Mouse (Mus musculus) liver, embryonic 11.5 days (tissue): Measurements from ENCODE around the gene Cerk. TPM values are rescaled to one million over a fixed set of nuclear protein-coding genes. Genes with fewer than 3 reads are reported as not detected.

Experiments
- ATAC-seq: fragments of 200-750 bp; cut with Nextera tagmentation; replicated peaks from 2 replicates; pipeline ENCODE4 v1.8.0; 2017; ENCODE audit warnings: moderate number of reproducible peaks, mild to moderate bottlenecking, moderate TSS enrichment, moderate library complexity; ENCODE audit not compliant: low FRiP score
- DNase-seq: peaks from one replicate; pipeline ENCODE4 v3.0.0-alpha.2; 2017; ENCODE audit warnings: low spot score
- H3K27ac ChIP-seq: fragments of 300-500 bp; sonication (generic); 2 replicates; pipeline ENCODE4 v1.5.1; 2014; ENCODE audit warnings: mild to moderate bottlenecking, low read depth, low read length, control low read depth
- H3K27me3 ChIP-seq: fragments of 300-500 bp; sonication (generic); replicated peaks from 2 replicates; pipeline ENCODE4 v1.6.1; 2014; ENCODE audit warnings: low read length, mixed read lengths; ENCODE audit not compliant: control insufficient read depth, insufficient read depth
- H3K36me3 ChIP-seq: fragments of 300-500 bp; sonication (generic); 2 replicates; pipeline ENCODE4 v1.6.1; 2014; ENCODE audit warnings: mild to moderate bottlenecking, low read length, moderate library complexity, mixed read lengths; ENCODE audit not compliant: control insufficient read depth, insufficient read depth
- H3K4me1 ChIP-seq: fragments of 300-500 bp; sonication (generic); replicated peaks from 2 replicates; pipeline ENCODE4 v1.6.1; 2014; ENCODE audit warnings: low read length, mixed read lengths; ENCODE audit not compliant: control insufficient read depth, insufficient read depth
- H3K4me2 ChIP-seq: fragments of 300-500 bp; sonication (generic); 2 replicates; pipeline ENCODE4 v1.6.1; 2014; ENCODE audit warnings: mild to moderate bottlenecking, control low read depth, moderate library complexity
- H3K4me3 ChIP-seq: fragments of 300-500 bp; sonication (generic); 2 replicates; pipeline ENCODE4 v1.5.1; 2014; ENCODE audit warnings: low read depth, low read length, control low read depth
- H3K9ac ChIP-seq: fragments of 300-500 bp; sonication (generic); 2 replicates; pipeline ENCODE4 v1.6.1; 2014; ENCODE audit warnings: low read depth, low read length, control low read depth
- H3K9me3 ChIP-seq: fragments of 300-500 bp; sonication (generic); 2 replicates; pipeline ENCODE4 v1.6.1; 2016; ENCODE audit warnings: low read length, inconsistent platforms, mixed read lengths; ENCODE audit not compliant: control insufficient read depth
- WGBS: fragments of 180-500 bp; shearing (Covaris S2); extraction: QIAGEN DNeasy Blood & Tissue Kit; methylation state at CpG from one replicate; pipeline ENCODE4 v1.1.7; 2014; 5-methylcytosine and 5-hydroxymethylcytosine counted together
- polyA plus RNA-seq: library from polyadenylated mRNA; unstranded; fragments of >200 nt; fragmentation: Nextera tagmentation; extraction: Ambion mirVana; gene quantifications from 2 replicates; pipeline ENCODE4 v1.2.1, GENCODE M21; 2014

Cerk gene
- 8.4 and 8.5 TPM in 2 replicates for polyA plus RNA-seq

GRCm38 (mm10) chr15:86185689-86186569 is at the start of gene Cerk:
Cerk (minus strand) TSS chr15:86186141.
- H3K4me2 ChIP-seq: peak within 1 kb of the TSS; percentile 94
- WGBS: 2% methylated on average over 43 of the region's 43 CpGs
- no peaks in the 10 kb centered on the region for H3K36me3 ChIP-seq
- H3K9me3 ChIP-seq: no peaks in the 10 kb centered on the region
- DNase-seq (peak; percentile 75), ATAC-seq (peak; percentile 49)
- peaks cover 15% of the 10 kb centered on the region for H3K27me3 ChIP-seq
- peak within 1 kb of the TSS; percentile 80 for H3K4me3 ChIP-seq
- H3K4me1 ChIP-seq: peaks cover 30% of the 10 kb centered on the region
- H3K27ac ChIP-seq: peak within 1 kb of the TSS; percentile 56
- H3K9ac ChIP-seq: peak within 1 kb of the TSS; percentile 75

GRCm38 (mm10) chr15:86234517-86235441 is 48.8 kb upstream of the Cerk start:
- Histone ChIP-seq H3K9ac (no peak overlapping the region), H3K27ac (no peak overlapping the region), H3K9me3 (no peaks in the 10 kb centered on the region), H3K4me2 (no peak overlapping the region), H3K4me3 (no peak overlapping the region), H3K4me1 (no peaks in the 10 kb centered on the region), H3K36me3 (no peaks in the 10 kb centered on the region), H3K27me3 (no peaks in the 10 kb centered on the region)
- no peak for DNase-seq
- 77% methylated on average over 22 of the region's 22 CpGs for WGBS
- ATAC-seq: no peak

DNA sequence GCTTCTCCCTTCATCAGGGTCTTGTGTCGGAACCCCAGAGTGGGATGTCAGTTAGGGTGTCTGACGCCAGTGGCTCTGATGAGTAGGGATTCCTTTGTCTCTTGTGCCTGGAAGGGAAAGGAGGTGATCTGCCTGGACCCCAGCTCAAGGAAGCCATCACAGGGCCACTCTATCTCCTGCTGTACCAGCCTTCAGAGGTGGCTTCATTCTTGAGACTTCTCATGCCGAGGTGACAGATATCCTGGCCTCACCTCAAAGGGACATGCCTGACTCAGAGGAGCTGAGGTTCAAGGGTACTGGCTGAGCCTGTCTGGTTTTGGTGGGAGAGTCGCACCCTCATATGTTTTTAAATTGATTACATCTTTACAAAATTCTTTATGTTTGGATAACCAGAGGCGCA is 48.1 kb upstream of the Cerk start:
- no peak for DNase-seq
- H3K9ac ChIP-seq: no peak overlapping the region
- H3K4me3 ChIP-seq: no peak overlapping the region
- no peak overlapping the region for H3K27ac ChIP-seq
- no peaks in the 10 kb centered on the region; the same call in 1 of the 2 replicates for H3K36me3 ChIP-seq
- H3K4me1 ChIP-seq: no peaks in the 10 kb centered on the region
- no peak overlapping the region for H3K4me2 ChIP-seq
- H3K27me3 ChIP-seq: no peaks in the 10 kb centered on the region
- WGBS: 86% methylated on average over 5 of the region's 5 CpGs
- ATAC-seq: no peak
- H3K9me3 ChIP-seq: no peaks in the 10 kb centered on the region

- Histone ChIP-seq H3K4me3 (no peak overlapping the region), H3K4me1 (no peaks in the 10 kb centered on the region), H3K27ac (no peak overlapping the region), H3K36me3 (no peaks in the 10 kb centered on the region; the same call in 1 of the 2 replicates), H3K9ac (no peak overlapping the region), H3K27me3 (no peaks in the 10 kb centered on the region), H3K9me3 (no peaks in the 10 kb centered on the region), H3K4me2 (no peak overlapping the region)
- WGBS: 72% methylated on average over 7 of the region's 7 CpGs
- ATAC-seq: no peak
- no peak for DNase-seq
Measured at GRCm38 (mm10) chr15:86231831-86232512, 46.0 kb upstream of the Cerk start.

DNA sequence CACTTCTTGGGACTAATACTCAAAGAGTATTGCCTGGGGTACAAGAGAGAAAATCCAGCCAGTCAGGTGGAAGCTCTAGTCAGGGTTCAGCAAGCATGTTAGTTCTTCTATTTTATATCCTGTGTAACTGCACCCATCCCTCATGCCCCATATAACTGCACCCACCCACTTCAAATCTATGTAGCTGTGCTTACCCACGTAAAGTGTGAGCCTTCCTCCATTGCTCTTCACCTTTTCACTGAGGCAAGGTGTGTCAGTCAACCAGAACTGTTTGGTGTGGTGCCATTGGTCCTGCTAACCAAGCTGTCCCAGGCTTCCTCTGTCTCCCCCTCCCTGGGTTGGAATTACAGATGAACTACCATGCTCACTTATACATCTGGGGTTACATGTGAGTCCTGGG is 45.2 kb upstream of the Cerk start:
- Histone ChIP-seq H3K27me3 (no peaks in the 10 kb centered on the region), H3K36me3 (no peaks in the 10 kb centered on the region; the same call in 1 of the 2 replicates), H3K4me3 (no peak overlapping the region), H3K4me2 (no peak overlapping the region), H3K9me3 (no peaks in the 10 kb centered on the region), H3K27ac (no peak overlapping the region), H3K4me1 (no peaks in the 10 kb centered on the region), H3K9ac (no peak overlapping the region)
- WGBS: 89% methylated on average over 1 of the region's 1 CpGs
- ATAC-seq (no peak), DNase-seq (no peak)

DNA sequence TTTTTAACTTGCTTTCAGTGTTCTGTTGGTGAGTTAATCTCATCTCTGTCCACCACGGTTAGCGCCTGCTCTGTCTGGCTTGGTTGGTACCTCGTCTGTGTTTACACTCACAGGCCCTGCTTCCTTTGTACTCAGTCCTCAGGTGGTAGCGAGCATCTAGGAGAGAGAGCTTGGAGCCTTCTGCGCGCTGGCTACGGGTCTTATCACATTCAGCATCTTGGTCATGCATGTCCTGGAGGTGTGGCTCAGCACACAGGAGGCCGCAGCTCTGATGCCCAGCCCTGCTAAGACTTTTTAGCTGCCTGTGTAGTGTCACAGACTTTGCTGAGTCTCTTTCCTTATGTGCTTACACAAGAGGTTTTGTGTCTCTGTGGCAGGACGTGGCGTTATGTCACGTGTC is 43.7 kb upstream of the Cerk start:
- no peaks in the 10 kb centered on the region for H3K4me1 ChIP-seq
- no peak overlapping the region for H3K27ac ChIP-seq
- ATAC-seq: no peak; the same call in 1 of the 2 replicates
- H3K36me3 ChIP-seq: no peaks in the 10 kb centered on the region; the same call in 1 of the 2 replicates
- no peaks in the 10 kb centered on the region for H3K27me3 ChIP-seq
- H3K4me2 ChIP-seq: no peak overlapping the region
- no peak for DNase-seq
- 77% methylated on average over 11 of the region's 11 CpGs for WGBS
- H3K9me3 ChIP-seq: no peaks in the 10 kb centered on the region
- H3K4me3 ChIP-seq: no peak overlapping the region
- H3K9ac ChIP-seq: no peak overlapping the region

DNA sequence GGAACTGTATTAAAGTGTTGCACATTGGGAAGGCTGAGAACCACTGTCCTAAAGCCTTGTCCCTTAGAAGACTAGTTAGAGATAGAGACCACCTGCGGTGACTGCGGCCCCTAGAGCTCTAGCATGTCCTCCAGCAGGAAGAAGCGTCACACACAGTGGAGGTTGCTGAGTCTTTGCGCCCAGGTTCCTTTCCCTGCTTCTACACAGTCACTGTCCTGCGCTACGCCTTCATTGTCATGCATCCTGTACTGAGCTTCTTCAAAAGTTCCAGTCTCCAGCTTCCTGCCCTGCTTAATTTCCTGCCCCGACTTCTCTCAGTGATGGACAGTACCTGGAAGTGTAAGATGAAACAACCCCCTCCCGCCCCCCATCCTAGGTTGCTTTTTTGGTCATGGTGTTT is 43.1 kb upstream of the Cerk start:
- H3K4me2 ChIP-seq: no peak overlapping the region
- DNase-seq (no peak), ATAC-seq (no peak)
- no peak overlapping the region for H3K9ac ChIP-seq
- no peak overlapping the region for H3K4me3 ChIP-seq
- WGBS: 85% methylated on average over 8 of the region's 8 CpGs
- H3K4me1 ChIP-seq: no peaks in the 10 kb centered on the region
- H3K27me3 ChIP-seq: no peaks in the 10 kb centered on the region
- no peaks in the 10 kb centered on the region for H3K9me3 ChIP-seq
- H3K27ac ChIP-seq: no peak overlapping the region
- H3K36me3 ChIP-seq: no peaks in the 10 kb centered on the region; the same call in 1 of the 2 replicates

DNA sequence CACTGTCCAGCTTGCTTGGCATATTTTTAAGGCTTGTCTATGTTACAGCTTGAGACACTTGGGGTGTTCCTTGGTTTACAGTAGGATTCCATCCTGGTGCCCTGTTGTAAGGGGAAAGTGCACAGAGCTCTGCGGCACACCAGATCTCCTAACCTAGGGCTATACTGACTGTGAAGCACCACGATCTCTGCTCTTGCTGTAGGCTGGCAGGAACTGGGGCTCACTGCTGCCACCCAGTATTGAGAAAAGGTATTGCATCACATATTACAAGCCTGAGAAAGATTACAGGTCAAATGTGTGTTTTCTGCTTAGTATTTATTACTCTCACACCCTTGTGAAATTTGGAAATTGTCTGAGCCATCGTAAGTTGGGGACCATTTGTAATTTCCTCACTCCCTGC is 42.2 kb upstream of the Cerk start:
- Histone ChIP-seq H3K4me2 (no peak overlapping the region), H3K9me3 (no peaks in the 10 kb centered on the region), H3K4me3 (no peak overlapping the region), H3K27me3 (no peaks in the 10 kb centered on the region), H3K4me1 (no peaks in the 10 kb centered on the region), H3K9ac (no peak overlapping the region), H3K36me3 (no peaks in the 10 kb centered on the region; the same call in 1 of the 2 replicates), H3K27ac (no peak overlapping the region)
- WGBS: 47% methylated on average over 3 of the region's 3 CpGs
- DNase-seq (no peak), ATAC-seq (no peak; the same call in 1 of the 2 replicates)
